Mouse (Mus musculus) adrenal gland, postnatal 36 days (tissue): Measurements from ENCODE around the gene Barx1. TPM values are rescaled to one million over a fixed set of nuclear protein-coding genes. Genes with fewer than 3 reads are reported as not detected.

ENCODE experiments used
- DNase-seq, 2 experiments: peaks; one replicate each; pipeline ENCODE4 v3.0.0; 2021; ENCODE audit warnings: mixed read lengths in 1 of 2
- long read RNA-seq, 2 experiments: library from polyadenylated mRNA; stranded (forward); transcript quantifications; one replicate each; pipeline ENCODE4 v2.0.0; 2021; ENCODE audit warnings: borderline sequencing depth in 2 of 2
- total RNA-seq, 2 experiments: library from RNA; stranded (reverse); gene quantifications; 2 replicates each; pipeline ENCODE4 v1.2.3; 2021

Gene Barx1
- not detected for total RNA-seq
- long read RNA-seq, experiment 1, result 0 reads
- long read RNA-seq, experiment 2, result 0 reads

GRCm38 (mm10) chr13:48662431-48663143, at the start of gene Barx1:
Gene Barx1 (plus strand): TSS chr13:48662998.
- DNase-seq, result no peak

- DNase-seq, result no peak
These were observed 48.3 kb upstream of the Barx1 start for GRCm38 (mm10) chr13:48614525-48614924.

DNA sequence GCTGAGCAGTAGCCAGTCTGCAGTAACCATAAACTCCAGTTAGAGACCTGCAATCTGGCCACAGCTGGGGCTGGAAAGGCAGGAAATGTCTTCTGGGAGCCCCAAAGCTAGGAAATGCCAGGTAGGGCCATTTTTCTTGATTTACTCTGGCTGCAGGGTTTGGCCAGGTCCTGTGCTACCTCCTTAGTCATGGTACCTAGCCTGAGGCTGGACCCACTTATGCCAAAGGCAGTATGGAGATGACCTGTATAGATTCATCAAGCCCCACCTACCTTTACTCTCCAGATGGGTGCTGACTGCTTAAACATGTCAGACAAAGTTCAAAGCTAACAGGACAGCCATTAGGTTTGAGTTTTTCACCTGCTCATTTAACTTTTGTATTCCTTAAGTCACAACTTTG, 45.0 kb upstream of the Barx1 start:
- DNase-seq, result no peak

GRCm38 (mm10) chr13:48618890-48619289, 43.9 kb upstream of the Barx1 start:
- no peak for DNase-seq

- DNase-seq, result no peak
These were observed 37.8 kb upstream of the Barx1 start for GRCm38 (mm10) chr13:48624968-48625398.

DNA sequence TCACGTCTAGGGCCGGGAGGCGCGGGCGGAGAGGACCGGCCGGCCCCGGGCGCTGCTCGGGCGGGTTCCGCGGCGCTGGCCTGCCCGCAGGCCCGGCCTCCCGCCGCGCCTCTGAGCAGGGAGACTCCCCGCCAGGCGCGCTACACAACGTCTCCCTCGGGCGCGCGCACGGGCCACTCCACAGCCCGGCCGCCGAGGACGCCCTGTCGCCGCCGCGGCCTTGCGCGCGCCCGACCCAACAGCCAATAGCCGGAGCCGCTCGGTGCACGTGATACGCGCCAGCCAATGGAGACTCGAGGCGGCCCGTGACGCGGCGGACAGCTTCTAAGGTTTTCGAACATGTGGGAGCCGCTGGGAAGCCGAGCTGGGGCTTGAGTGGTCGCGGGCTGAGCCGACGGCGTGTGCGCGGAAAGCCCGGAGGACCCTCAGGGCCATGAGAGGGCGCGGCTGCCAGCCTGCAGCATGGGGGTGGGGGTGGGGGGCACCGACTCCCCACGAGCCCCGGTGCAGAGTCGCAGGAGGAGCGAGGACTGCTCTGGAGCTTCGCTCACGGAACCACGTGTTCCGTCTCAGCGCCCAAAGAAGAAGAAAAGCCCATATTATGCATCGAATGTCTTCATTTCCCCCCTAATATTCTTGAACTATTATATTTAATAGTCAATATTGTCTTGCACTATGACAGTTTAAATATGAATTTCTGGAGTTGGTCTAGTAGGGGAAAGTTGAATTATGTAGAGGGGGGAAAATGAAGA, 37.2 kb upstream of the Barx1 start, which contains the start of gene Ptpdc1:
Gene Ptpdc1 (minus strand): TSS at position 232 of the 752 bp plus-strand sequence.
- peak; percentile 98 for DNase-seq

DNA sequence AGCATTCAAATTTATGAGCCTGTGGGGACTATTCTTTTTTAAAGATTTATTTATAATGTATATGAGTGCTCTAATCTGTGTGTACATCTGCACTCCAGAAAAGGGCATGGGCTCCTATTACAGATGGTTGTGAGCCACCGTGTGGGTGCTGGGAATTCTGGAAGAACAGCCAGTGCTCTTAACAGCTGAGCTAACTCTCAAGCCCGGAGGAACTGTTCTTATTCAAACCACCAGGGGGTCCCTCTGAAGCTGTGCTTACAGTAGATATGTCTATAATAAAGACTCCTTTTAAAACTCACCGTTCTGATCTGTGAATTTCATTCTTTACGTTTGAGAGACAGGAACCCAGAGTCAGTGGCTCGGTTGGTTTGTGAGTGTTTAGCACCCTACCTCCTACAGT, 31.1 kb upstream of the Barx1 start:
- DNase-seq, result no peak

DNA sequence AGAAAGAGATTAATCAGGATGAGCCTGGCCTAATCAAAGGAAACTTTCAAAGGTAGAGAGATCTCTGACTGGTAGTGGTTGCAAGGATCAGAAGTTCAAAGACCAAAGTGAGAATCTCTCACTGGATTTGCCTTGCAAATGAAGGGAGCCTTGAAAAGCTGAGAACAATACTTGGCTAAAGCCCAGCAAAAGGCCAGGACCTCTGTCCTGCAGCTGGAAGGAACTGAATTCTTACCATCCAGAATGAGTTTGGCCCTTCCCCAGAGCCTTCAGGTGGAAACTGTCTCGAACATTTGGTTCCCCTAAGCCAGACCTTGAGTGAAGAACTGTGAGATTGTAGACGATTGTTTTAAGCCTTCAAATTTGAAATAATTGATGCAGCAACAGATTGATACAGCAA, 25.1 kb upstream of the Barx1 start:
- DNase-seq, result no peak

- DNase-seq, result peak; percentile 52 to 65
These were observed 23.2 kb upstream of the Barx1 start for GRCm38 (mm10) chr13:48639570-48639969.

DNA sequence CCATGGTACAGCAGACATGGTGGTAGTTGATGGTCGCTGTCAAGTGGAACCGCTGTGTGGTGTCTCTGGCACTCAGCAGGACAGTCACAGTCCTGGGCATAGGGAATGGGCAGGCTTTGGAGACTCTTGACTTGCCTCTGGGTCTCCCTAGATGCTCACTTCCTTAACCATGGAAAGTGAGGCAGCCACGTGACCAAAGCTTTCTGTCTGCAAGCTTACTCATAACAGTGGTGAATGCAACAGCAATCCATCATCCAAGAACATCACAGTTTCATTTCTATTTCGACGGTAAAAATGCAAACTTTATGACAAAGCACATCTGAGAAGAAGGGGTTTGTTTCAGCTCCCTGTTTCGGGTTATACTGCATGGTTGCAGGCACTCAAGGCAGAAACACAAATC, 19.7 kb upstream of the Barx1 start:
- no peak for DNase-seq

- no peak for DNase-seq
These were observed 18.8 kb upstream of the Barx1 start for GRCm38 (mm10) chr13:48643991-48644390.

- no peak for DNase-seq
These were observed 16.1 kb upstream of the Barx1 start for GRCm38 (mm10) chr13:48646696-48647095.

- DNase-seq, result no peak
These were observed 12.2 kb upstream of the Barx1 start for GRCm38 (mm10) chr13:48650615-48651014.

GRCm38 (mm10) chr13:48651132-48652065, 11.4 kb upstream of the Barx1 start:
- DNase-seq, result no peak

DNA sequence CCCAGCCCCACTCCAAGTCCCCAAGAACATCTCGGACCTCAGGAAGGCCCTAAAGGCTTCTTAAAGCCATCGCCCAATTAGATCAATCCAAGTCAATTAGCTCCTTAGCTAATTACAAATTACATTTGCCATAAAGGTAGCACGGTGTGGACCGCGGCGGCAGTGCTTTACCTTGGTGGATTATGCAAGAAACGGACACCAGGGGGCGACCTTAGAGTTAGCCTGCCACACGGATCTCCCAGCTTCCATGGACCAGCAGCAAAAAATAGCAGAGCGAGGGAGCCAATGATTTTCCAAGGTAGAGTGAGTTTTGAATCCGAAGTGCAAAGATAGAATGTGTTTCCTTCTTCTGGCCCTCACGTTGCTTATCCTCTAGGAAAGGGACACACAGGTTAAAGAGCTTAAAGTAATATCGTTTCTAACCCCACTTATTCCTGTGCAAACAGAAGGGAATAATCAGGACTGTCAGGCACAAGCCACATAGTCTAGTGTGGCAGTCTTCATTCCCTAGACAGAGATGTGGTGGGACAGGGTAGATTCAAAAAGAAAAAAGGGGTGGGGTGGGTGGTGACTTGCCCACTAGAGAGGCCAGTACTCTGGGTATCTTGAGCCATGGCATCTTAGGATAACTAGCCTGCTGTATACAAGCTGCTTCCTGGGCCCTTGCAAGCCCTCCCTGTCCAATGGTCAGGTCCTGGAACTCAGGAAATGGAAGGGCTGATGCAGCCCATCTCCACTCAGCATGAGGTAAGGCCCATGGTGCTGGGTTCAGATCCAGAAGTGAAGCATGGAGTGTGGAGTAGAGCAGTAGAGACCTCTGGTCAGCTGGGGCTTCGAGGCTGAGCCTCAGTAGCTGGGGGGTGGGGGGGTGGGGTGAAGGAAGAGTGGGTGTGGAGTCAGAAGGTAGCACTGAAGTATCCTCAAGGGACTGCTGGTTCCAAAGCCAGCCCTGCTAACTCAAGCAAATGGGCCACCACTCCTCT, 8.7 kb upstream of the Barx1 start:
- DNase-seq, result peak; percentile 70 to 78

DNA sequence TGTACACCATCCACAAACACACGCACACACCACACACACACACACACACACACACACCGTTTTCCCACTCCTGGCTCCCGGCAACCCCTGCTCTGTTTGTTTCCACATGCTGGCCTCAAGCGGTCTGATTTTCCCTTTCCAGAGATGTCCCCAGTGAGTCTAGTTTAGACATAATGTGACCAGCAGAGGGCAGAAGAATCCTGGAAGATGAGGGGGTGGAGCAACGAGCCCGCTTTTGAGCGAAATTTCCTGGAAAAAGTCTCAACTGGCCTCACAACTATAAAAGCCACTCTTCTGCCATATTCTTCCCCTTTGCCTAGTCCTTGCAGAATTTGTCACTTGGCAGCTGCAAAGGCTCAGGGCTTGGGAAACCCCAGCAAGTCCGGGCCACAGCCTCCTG, 7.2 kb upstream of the Barx1 start:
- peak; percentile 46 to 70 for DNase-seq

- no peak for DNase-seq
These were observed 5.0 kb upstream of the Barx1 start for GRCm38 (mm10) chr13:48657791-48658190.

- DNase-seq, result no peak
These were observed 4.1 kb upstream of the Barx1 start for GRCm38 (mm10) chr13:48658588-48659253.

DNA sequence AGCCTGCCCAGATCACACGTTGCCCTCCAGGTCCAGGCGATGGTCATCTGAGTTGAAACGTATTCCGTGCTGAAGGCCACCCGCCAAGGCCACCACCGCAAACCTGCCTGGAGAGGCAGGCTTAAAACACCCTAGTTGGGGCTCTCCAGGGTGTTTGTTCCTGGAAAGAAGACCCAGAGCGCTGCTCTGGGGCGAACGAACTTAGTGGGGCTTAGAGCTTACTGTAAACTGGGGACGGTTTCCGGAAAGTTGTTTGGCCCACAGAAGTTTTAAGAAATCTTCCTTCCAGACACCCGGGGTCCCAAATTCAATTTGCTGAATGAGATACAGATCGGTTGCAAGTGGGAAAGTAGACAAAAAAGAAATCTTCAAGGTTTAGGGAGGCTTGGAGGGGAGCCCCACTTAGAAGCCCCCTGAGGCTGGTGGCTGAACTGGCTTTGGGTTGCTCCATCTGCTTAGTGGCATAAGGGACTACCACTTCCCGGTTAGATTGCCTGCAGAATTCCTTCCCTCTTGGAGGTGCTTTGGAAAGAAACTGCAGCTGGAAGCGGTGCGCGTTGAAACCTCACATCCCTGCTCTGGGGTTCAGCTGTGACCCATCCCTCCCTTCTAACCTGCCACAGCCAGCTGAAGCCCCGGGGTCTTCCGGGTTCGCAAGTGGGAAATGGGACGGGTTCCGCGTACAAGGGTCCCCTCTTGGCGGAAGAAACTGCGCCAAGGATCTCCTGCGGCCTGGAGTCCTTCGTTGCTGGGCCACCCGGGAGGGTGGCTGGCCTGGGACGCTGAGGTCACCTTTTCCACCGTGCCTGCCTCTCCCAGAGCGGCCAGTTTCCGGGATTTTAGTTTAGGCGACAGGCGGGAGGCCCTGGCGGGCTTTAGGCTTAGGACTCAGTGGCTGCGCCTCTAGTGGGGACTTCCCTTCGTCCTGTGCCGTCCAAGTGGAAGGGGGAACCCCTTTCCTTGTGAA, 3.3 kb upstream of the Barx1 start:
- no peak for DNase-seq
